Mouse (Mus musculus) embryonic fibroblast, embryonic 13.5 days (primary cell): ENCODE data around the gene Ptpn6. TPM values are rescaled to one million over a fixed set of nuclear protein-coding genes. Genes with fewer than 3 reads are reported as not detected.

ENCODE experiments used
- H3K27ac ChIP-seq: 2 replicates; pipeline ENCODE4 v1.5.1; 2012; ENCODE audit warnings: low read length, control low read depth, inconsistent platforms; ENCODE audit not compliant: insufficient read depth
- H3K4me1 ChIP-seq: 2 replicates; pipeline ENCODE4 v1.6.1; 2011; ENCODE audit warnings: low read length; ENCODE audit not compliant: control insufficient read depth, insufficient read depth
- H3K4me3 ChIP-seq: 2 replicates; pipeline ENCODE4 v1.5.1; 2011; ENCODE audit warnings: mild to moderate bottlenecking, control low read depth, low read length; ENCODE audit not compliant: insufficient read depth
- CTCF ChIP-seq: IDR thresholded peaks from 2 replicates; pipeline ENCODE4 v1.5.1; 2011; ENCODE audit warnings: mild to moderate bottlenecking, control low read depth, low read length, moderate library complexity, borderline replicate concordance; ENCODE audit not compliant: insufficient read depth
- POLR2A ChIP-seq: IDR thresholded peaks from 2 replicates; pipeline ENCODE4 v1.6.1; 2011; ENCODE audit warnings: low read depth, mild to moderate bottlenecking, control low read depth, low read length, moderate library complexity
- polyA plus RNA-seq: library from polyadenylated mRNA; stranded (reverse); fragments of >200 nt; gene quantifications from 2 replicates; pipeline ENCODE4 v1.2.4, GENCODE M21; 2011; ENCODE audit warnings: low read depth; ENCODE audit not compliant: missing spikeins, insufficient read length

Ptpn6 gene
- polyA plus RNA-seq, 1 experiment, result 4.3 TPM

- peak within 1 kb of the TSS; percentile 21; the same call in 1 of the 2 replicates for H3K27ac ChIP-seq
- TF ChIP-seq POLR2A, result peak; percentile 57
- no peak for TF ChIP-seq CTCF
- H3K4me1 ChIP-seq, result peaks cover 6% of the 10 kb centered on the region
- H3K4me3 ChIP-seq, result peak within 1 kb of the TSS; percentile 93
Observed at GRCm38 (mm10) chr6:124769101-124769765, 30.7 kb upstream of the Ptpn6 start, which contains the start of gene Eno2. Eno2 (minus strand) TSS chr6:124769673.

- H3K4me3 ChIP-seq, result peak overlapping the region; percentile 93
- H3K27ac ChIP-seq, result peak overlapping the region; percentile 21; the same call in 1 of the 2 replicates
- TF ChIP-seq CTCF, result no peak
- no peak for TF ChIP-seq POLR2A
- H3K4me1 ChIP-seq, result peaks cover 6% of the 10 kb centered on the region
Observed at GRCm38 (mm10) chr6:124768704-124769044, 30.2 kb upstream of the Ptpn6 start.

DNA sequence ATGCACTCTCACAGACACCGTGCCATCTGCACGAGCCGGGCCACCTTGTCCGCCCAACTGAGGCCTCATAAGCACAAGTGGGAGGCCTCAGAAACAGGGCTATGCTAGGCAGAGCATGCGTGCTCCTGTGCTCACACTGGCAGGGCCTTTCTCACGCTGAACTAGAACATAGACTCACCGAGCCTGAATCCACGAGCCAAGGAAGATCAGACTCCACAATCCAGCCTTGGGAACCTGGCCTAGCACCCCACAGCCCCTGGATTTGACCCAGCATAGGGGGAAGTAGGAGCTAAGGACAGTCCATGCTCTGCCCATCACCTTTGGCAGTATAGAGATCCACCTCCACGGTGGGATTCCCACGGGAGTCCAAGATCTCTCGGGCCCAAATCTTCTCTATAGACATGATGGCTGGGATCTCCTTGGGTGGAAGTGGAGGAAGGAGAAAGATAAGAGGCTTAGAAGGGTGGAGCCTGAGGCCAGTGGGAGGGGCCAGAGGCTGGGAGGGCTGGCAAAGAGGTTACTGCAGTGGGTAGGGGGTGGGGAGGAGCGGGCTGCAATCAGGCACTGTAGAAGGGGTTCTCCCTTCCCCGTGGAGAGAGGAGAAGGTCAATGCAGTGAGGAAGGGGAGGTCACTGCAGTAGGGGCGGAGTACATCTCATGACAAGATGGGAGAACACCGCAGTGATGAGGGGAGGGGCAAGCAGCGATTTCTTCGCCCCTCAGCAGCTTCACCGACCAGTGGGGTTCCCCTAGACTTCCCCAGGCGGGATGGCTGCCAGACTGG lies 29.6 kb upstream of the Ptpn6 start:
- H3K4me3 ChIP-seq, result peak overlapping the region; percentile 93
- H3K27ac ChIP-seq, result no peak overlapping the region
- TF ChIP-seq CTCF (no peak), POLR2A (peak; percentile 40; the same call in 1 of the 2 replicates)
- peaks cover 6% of the 10 kb centered on the region for H3K4me1 ChIP-seq

- Histone ChIP-seq H3K4me1 (peaks cover 6% of the 10 kb centered on the region), H3K27ac (no peak overlapping the region), H3K4me3 (peak overlapping the region; percentile 93; the same call in 1 of the 2 replicates)
- no peak for TF ChIP-seq POLR2A
- TF ChIP-seq CTCF, result no peak
Observed at GRCm38 (mm10) chr6:124767536-124767919, 29.0 kb upstream of the Ptpn6 start.

- TF ChIP-seq CTCF (no peak), POLR2A (no peak)
- no peak overlapping the region for H3K27ac ChIP-seq
- H3K4me3 ChIP-seq, result no peak overlapping the region
- H3K4me1 ChIP-seq, result peaks cover 6% of the 10 kb centered on the region
Observed at GRCm38 (mm10) chr6:124765951-124766350, 27.4 kb upstream of the Ptpn6 start.

- TF ChIP-seq CTCF, result peak; percentile 90; the same call in 1 of the 2 replicates
- TF ChIP-seq POLR2A, result peak; percentile 45; the same call in 1 of the 2 replicates
- Histone ChIP-seq H3K4me1 (peaks cover 8% of the 10 kb centered on the region), H3K4me3 (no peak overlapping the region), H3K27ac (peak overlapping the region; percentile 99)
Observed at GRCm38 (mm10) chr6:124759259-124759658, 20.7 kb upstream of the Ptpn6 start.

GRCm38 (mm10) chr6:124758849-124759232 lies 20.3 kb upstream of the Ptpn6 start:
- peak overlapping the region; percentile 99 for H3K27ac ChIP-seq
- H3K4me3 ChIP-seq, result no peak overlapping the region
- TF ChIP-seq POLR2A (0 out of 2 replicates have a peak, but pooled peaks have one; percentile 9), CTCF (no peak)
- H3K4me1 ChIP-seq, result peaks cover 9% of the 10 kb centered on the region

DNA sequence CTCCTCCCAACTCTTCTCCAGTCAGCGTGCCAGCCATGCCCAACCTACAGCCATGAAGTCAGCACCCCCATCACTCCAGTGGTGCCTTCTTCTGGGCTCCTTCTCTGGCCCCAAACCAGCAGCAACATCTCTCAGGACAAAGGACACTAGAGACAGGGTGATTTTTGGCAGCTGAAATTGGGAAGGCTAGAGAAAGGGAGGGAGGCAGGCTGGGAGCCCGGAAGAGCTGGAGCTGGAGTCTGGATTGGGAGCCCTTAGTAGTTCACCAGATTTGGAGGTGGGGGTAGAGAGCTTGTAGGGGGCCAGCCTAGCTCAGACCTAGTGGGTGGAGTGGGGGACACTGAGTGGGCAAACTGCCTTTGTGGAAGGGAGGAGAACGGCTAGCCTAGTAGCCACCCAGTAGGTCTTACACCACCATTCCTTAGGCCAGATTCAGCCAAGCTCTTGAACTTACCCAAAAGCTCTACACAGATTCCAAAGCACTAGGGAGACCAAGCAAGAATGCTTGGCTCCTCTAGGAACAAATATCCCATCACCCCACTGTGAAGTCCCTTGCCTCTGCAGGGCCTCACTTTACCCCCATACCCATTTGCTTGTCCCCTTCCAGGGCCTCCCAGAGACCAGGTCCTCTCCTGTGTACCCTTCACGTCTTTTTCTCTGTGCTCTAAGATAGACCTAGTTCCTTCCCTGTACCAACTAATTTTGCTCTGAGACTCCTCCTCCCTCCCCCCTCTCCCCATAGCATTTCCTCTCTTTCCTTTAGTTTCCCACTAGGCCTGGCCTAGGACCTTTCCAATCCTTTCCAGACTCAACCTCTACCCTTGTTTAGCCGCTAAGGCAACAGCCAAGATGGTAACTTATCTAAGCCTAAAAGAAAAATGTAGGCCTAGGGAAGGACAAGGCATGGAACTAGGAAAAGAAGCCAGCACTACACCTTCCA lies 19.7 kb upstream of the Ptpn6 start:
- peak overlapping the region; percentile 99 for H3K27ac ChIP-seq
- H3K4me1 ChIP-seq, result peaks cover 9% of the 10 kb centered on the region
- peak overlapping the region; percentile 53 for H3K4me3 ChIP-seq
- TF ChIP-seq CTCF, result no peak
- peak; percentile 85 for TF ChIP-seq POLR2A

GRCm38 (mm10) chr6:124757351-124757880 lies 18.9 kb upstream of the Ptpn6 start:
- TF ChIP-seq POLR2A (0 out of 2 replicates have a peak, but pooled peaks have one; percentile 4), CTCF (no peak)
- H3K4me3 ChIP-seq, result peak overlapping the region; percentile 53
- H3K4me1 ChIP-seq, result peaks cover 9% of the 10 kb centered on the region
- peak overlapping the region; percentile 99 for H3K27ac ChIP-seq
